Mouse (Mus musculus) cortical plate, adult 2 months (tissue): Measurements from ENCODE around the gene Fmnl1.

ENCODE experiments used
- CTCF ChIP-seq: fragments of 200-500 bp; IDR thresholded peaks from 2 replicates; pipeline ENCODE4 v1.5.1; 2011; ENCODE audit warnings: mild to moderate bottlenecking, control low read depth, low read length; ENCODE audit not compliant: insufficient read depth; ENCODE audit errors: extremely low read depth
- POLR2A ChIP-seq: fragments of 200-500 bp; IDR thresholded peaks from 2 replicates; pipeline ENCODE4 v1.6.1; 2011; ENCODE audit warnings: mild to moderate bottlenecking, low read length, control low read depth; ENCODE audit not compliant: insufficient read depth; ENCODE audit errors: extremely low read depth

DNA sequence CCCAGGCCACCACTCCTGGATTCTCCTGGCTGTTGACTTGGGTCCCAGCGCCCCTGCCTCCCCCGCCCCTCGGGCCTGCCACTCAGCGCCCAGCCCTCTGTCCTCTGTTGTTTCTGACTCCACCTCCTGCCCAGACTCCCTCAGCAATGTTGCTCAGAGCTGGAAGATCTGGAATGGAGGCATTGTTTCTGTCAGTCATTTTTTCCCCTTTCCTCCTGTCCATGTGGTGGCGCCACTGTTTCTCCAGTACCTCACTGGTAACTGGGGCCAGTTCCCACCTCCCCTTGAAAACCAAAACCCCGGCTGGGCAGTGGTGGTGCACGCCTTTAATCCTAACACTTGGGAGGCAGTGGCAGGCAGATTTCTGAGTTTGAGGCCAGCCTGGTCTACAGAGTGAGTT, 9.5 kb upstream of the Fmnl1 start:
- no peak for TF ChIP-seq POLR2A
- no peak for TF ChIP-seq CTCF
